Mouse (Mus musculus) thymus, postnatal 10 days (tissue): ENCODE data around the gene Dpysl4.

Experiments
- DNase-seq, 2 experiments: peaks; one replicate each; pipeline ENCODE4 v3.0.0; 2021; ENCODE audit warnings: low spot score in 2 of 2

The Dpysl4 gene

GRCm38 (mm10) chr7:139085629-139086194, at the start of gene Dpysl4:
Dpysl4 (plus strand) TSS chr7:139086001.
- DNase-seq: no peak

GRCm38 (mm10) chr7:139063406-139063805, 22.4 kb upstream of the Dpysl4 start:
- no peak for DNase-seq

DNA sequence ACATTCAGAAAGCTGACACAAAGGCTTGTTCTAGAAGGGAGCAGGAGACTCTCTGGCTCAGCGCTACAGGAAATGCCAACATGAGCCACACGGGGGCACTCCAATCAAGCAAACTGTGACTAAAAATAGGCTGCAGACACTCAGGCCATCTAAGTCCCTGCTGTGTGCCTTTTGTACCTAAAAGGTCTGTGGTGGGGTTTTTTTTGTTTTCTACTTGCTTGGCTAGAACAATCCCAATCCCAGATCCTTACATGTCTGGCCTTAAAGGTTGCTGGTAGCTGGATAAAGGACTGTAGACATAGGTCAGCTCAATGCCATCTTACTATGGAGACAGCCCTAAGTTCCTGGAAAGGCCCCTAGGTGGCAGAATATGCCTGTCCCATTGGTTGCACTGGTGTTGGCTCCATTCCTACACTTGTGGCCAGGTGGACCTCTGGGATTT, 17.6 kb upstream of the Dpysl4 start:
- peak in 1 of 2 experiments; percentile 39 for DNase-seq

DNA sequence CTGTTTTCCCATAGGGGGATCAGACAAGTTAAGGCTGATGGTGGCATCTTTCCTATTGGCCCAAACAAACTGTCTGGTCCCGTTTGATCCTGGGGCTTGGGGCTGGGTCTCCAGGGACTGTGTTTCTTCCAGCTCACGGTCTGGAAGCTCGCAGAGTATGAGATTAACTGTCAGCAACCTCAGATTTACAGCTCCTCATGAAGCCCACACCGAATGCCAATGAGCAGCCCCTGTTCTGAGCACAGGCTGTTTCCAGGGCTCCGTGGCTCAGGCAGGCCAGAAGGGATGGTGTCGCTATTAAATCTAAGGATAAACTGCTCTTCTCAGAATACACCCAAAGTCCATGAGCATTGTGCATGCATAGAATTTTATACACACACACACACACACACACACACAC, 11.6 kb upstream of the Dpysl4 start:
- no peak for DNase-seq

DNA sequence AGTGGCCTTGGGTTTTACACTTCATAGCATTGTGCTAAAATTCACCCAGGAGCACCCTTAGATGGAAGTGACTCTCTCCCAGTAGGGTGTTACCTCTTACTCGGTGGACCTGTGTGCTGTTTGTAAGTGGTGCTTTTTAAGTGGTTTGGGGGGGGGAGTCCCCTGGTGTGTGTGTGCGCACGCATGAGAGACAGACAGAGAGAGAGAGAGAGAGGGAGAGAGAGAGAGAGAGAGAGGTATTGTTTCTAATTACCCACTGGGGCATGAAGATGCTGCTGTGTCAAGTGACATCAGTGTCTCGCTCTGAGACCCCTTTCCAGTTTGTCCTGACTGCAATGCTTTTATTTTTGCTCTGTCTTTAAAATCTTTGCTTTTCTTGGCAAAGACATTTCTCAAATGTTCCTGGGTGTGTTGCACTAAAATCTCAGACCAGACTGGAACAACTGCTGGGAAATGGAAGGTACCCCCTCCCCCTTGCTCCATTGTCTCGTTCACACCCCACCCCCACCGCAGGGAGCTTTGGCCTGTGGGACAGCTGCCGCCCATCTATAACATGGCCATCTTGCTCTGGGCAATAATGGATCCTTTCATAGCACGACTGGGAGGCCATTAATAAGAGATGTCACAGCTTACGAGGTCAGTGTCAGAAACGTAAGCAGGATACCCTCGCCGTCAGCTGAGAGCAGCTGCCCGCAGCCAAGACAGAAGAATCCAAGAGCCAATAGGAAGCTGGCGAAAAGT, 10.6 kb upstream of the Dpysl4 start:
- no peak for DNase-seq

DNA sequence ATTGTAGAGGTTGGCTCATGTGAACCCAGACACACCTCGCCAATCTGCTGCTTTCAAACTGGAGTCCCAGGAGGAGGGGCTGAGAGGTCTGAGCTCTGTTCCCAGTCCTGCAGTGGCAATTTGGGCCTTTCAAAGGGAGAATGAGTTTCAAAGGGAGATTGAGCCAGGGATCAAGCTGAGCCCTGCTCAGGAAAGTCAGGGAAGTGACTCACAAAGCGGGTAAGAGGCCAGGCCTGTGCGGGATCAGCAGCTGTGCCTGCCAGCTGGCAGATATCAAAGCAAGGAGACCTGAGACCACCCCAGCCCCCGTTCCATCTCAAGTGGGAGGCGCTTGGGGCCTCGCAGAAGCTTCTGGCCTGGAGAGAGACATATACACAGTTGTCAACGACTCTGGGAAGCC, 8.5 kb upstream of the Dpysl4 start:
- DNase-seq: no peak

DNA sequence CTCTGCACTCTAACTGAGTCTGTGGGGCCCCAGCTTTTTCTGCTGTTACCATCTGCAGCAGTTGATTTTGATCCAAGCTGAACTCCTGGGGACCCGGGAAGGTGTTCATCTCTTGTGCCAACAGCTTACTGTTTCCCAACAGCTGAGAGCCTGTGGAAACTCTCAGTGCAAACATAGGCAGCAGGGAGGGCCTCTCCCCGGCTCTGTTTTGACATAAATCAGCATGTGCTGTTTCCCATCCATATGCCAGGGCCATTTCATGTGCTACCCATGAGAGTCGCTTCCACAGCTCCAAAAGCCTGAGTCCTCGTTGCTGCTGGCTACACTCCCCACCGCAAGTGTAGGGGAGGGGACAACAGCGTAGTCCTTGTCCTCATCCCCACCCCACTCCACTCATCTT, 7.6 kb upstream of the Dpysl4 start:
- DNase-seq: no peak

- DNase-seq: no peak
Measured at GRCm38 (mm10) chr7:139079141-139079540, 6.7 kb upstream of the Dpysl4 start.

- DNase-seq: no peak
Measured at GRCm38 (mm10) chr7:139080714-139081113, 5.1 kb upstream of the Dpysl4 start.

DNA sequence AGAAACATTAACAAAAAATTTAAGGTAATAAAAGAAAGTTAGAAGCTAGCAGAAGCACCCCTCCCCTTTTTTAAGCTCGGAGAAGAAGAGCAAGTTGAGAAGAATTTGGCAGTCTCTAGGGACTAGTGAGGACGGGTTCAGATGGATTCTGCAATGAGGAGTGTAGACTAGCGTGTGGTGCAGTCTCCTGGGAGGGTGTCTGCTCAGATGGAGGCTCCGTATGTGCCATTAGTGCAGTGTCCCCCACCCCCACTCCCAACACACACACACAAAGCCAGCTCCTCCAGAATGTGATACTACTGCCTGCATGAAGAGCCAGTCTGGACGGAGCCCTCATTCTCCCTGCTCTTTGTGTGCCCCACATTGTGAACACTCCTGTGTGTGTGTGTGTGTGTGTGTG, 4.6 kb upstream of the Dpysl4 start:
- DNase-seq: no peak

DNA sequence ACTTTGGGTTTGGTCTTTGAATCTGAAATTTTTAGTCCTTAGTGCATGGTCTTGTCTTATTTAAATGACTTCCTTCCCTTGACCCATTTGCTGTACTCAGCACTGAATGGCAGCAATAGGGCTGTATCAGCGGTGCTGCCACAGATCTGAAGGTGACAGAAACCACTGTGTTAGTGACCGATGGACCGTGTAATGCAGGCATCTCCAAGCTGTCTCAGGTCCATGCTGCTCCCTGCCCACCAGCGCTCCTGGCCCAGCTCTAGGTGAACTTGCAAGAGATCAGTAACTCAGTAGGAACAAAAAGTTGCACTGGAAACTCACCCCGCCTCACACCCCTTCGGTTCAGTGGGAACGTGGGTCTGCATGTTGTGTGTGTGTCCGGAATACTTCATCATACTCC, 3.5 kb upstream of the Dpysl4 start:
- no peak for DNase-seq

GRCm38 (mm10) chr7:139084316-139084715, 1.5 kb upstream of the Dpysl4 start:
- no peak for DNase-seq

GRCm38 (mm10) chr7:139086195-139087158, 676 bp downstream of the Dpysl4 start:
- no peak for DNase-seq

DNA sequence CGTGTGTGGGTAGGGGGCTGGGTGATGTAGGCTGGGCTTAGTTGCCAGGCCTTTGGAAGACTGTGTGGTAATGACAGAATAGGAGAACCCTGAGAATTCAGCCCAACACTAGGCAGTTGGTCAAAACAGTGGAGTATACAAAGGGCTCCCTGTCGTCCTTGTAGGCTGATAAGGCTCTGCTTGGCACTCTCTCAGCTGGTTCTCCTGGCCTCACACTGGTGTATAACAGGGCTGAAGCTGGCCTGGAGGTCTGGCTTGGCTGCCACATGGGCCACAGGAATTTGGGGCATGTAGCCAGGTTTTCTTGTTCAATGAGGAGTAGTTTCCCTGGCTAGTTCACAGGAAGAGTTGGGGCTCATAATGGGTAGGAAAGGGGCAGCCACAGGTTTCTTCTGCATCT, 2.0 kb downstream of the Dpysl4 start:
- DNase-seq: no peak

DNA sequence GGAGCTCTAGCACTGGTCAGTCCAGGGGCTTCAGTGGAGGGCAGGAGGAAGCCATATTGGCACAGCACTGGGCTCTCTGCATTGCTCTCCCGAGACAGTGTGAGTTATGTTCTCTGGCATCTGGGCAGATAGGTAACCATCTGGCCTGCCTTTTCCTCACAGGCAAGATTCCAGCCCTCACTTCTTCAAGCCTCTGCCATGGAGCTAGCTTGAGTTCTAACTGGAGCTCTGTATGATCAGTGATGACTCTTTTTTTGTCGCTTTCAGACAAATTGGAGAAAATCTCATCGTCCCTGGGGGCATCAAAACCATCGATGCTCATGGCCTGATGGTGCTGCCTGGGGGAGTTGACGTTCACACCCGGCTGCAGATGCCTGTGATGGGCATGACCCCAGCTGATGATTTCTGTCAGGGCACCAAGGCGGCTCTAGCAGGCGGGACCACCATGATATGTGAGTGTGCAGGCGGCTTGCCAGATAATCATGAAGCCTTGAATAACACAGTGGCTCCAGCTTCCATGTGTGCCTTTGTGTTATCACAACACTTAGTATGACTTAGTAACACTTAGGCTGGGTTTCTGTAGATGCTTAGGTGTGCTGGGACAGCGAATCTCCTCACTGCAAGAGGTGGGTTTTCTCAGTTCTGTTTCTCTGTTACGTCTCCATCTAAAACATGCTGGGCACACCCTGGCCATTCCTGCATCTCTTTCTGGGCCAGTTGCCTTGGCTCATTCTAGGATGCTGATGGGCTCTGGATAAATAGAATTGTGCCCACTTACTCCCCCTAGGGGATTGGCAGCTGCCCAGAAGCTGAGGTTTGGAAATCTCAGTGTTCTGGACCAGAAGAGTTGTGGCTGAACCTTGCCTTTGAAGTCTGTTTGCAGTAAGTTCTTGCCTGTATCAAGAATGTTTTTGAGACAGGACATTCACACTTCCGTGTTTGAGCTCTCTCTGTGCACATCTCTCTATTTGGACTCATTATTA, 4.4 kb downstream of the Dpysl4 start:
- DNase-seq: no peak

DNA sequence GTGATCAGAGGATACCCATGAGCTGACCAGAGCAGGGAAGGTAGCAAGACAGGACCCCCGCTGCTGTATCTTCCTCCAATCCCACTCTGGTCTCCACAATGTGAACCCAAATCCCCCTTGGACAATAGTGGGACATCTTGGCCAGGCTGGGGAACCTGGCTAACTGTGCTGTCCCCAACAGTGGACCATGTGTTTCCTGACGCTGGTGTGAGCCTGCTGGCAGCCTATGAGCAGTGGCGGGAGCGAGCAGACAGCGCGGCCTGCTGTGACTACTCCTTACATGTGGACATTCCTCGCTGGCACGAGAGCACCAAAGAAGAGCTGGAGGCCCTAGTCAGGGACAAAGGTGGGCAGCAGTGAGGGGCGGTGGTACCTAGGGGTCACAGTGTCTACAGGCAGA, 5.9 kb downstream of the Dpysl4 start:
- DNase-seq: no peak

DNA sequence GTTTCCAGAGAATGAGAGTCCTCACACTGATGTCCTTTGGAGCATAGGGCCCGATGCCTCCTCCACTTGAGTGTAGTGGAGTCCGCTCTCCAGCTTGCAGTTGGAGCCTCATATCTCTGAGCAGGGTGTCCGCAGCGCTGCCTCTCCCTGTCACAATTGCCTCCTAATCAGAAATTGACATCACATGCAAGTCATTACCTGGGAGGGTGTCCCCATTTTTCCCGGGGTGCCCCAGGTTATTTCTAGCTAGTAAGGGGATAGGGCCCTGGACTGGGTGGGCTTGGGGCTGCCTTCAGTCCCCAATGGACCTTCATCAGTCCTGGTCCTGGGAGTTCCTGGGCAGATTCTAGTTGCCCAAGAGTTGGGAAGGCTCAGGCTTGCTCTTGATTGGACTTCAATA, 6.9 kb downstream of the Dpysl4 start:
- no peak for DNase-seq

DNA sequence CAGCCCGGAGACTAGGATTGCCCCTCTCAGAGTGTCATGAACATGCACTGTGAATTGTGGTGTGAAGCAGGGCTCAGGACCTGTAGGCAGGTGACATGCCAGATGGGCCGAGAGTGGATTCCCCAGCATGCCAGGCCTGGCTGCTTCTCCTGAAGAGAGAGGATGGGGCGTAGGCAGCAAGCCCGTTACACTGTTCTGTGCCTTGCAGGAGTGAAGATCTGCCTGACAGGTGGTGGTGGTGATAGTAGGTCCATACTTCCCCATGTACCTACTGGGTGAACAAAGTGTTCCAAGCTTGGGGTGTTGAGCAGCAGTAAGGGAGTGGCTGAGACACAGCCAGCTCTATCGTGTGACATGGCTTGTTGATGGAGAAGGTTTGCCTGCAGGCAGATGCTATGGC, 7.3 kb downstream of the Dpysl4 start:
- DNase-seq: no peak

- no peak for DNase-seq
Measured at GRCm38 (mm10) chr7:139093781-139094180, 8.0 kb downstream of the Dpysl4 start.

DNA sequence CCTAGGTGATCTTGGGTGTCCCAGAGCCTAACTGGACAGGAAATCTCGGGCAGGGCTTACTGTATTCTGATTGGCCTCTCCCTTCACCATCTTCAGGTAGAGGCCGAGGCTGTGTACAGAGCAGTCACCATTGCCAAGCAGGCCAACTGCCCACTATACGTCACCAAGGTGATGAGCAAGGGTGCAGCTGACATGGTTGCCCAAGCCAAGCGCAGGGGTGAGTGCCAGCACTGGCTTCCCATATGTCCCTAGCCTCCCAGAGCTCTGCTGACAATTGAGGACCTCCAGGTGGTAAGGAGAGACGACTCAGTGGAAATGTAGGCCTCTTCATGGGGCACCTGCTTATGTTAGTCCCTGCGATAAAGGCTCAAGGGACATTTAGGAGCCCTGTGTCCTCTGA, 9.0 kb downstream of the Dpysl4 start:
- no peak for DNase-seq

DNA sequence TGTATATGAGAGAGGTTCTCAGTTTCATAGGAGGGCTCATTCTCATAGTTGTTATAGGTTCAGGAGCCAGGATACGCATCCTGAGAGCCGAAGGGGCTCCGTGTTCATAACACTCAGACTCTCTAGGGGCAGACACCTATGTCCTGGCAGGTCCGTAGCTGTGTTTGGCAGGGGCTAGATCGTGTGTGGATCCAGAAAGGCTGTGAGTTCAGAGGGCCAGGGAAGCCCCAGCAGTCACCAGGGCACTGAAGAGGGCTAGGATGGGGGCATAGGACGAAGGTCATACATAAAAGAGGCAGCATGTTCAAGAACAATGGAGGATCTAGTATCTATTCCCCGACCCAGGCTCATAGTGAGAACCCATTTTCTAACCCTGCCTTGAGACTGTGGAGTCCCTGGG, 9.5 kb downstream of the Dpysl4 start:
- no peak for DNase-seq
